Mouse (Mus musculus): ENCODE measurements at regions not wholly inside any gene's neighbourhood (a gene's known extent, or its start where the extent isn't known, plus 50 kb on each side); places are given as distances from the start of the nearest gene placed in this dataset.

DNA sequence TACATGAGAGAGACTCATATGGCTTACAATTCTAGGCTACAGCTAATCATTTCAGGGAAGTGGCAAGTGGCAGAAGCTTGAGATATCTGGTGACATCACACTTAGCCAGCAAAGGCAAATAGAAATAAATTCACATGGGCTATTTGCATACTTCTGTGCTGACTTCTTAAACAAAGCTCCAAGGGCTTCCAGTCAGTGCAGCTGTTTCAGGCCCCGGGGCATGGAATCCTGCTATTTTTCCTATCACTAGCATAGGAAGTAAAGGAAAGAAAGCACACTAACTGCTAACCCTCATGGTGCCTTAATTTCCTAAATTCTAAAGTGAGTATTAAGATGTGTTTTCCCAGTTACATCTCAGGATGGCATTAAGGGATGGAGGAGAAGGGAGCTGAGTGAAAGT lies 140.6 kb upstream of the Marcks start:
- TF ChIP-seq CTCF (IDR thresholded peaks at IDR 0.05; ENCODE audit: borderline replicate concordance, extremely low read depth, insufficient read depth, insufficient read length) = no peak
- no peak for TF ChIP-seq POLR2A (IDR thresholded peaks at IDR 0.05; ENCODE audit: borderline replicate concordance, extremely low read depth, insufficient read depth, insufficient read length, poor library complexity, severe bottlenecking)
